28 mouse cellular contexts compared by ENCODE assay signal in the genomic region with DNA sequence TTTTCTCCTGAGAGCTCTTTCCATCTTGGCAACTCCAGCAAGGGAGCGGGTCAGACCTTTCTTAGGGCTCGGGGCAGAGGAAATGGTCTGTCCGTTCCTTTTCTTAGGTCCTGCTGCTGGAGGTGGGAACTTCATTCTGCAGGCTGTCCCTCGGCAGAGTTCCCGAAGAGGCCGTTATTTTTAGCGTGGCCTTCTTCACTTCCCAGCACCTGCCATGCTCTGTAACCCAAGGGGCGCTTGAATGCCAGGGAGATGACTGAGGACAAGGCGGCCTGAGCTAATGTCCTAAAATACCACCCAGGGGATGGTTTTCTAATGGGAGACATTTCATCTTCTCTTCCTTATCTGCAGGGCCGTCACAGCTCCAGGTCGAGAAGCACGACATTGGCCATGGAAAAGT. TPM values are rescaled to one million over a fixed set of nuclear protein-coding genes. Genes with fewer than 3 reads are reported as not detected.
DNase-seq lines count a peak whose midpoint lies in the region.
"Had no signal": no experiment of that assay in that cellular context is flagged by ENCODE, and none has a peak within 500 bp of the region (broad histone marks: within the 10 kb centered on the region; RNA-seq: fewer than 3 reads in every experiment).

No protein-coding gene starts in this region.

- no peak for DNase-seq in heart, embryonic 10.5 days (ENCODE audit: low spot score)
- DNase-seq in heart, adult 11 months = no peak
- peak; percentile 79 to 89 for DNase-seq in gastrocnemius, adult 8-10 months (ENCODE audit: low spot score in 2 of 2)
- DNase-seq in gastrocnemius, postnatal 36 days = peak; percentile 40 to 61
- DNase-seq in heart, postnatal 4 days = peak; percentile 14
- DNase-seq in ovary, postnatal 36 days (ENCODE audit: low spot score) = no peak
- DNase-seq in layer of hippocampus, postnatal 25 days (ENCODE audit: extremely low spot score in 1 of 2, low spot score in 1 of 2) = no peak
- DNase-seq in adrenal gland, adult 18-20 months (ENCODE audit: low spot score in 2 of 2) = no peak
- DNase-seq: adrenal gland, postnatal 25 days; cerebellum, adult 2 months; cerebellum, postnatal 14 days; kidney, adult 2 months; kidney, postnatal 4 days; layer of hippocampus, postnatal 36 days; left cerebral cortex, postnatal 4 days; liver, postnatal 0 days; midbrain, embryonic 14.5 days; right cerebral cortex, postnatal 25 days; spleen, adult 18-20 months; thymus, adult 18-20 months; thymus, postnatal 25 days had no signal

- no peaks in the 10 kb centered on the region for H3K9me3 ChIP-seq in heart, embryonic 10.5 days
- H3K9me3 ChIP-seq: intestine, embryonic 15.5 days; liver, embryonic 12.5 days; neural tube, embryonic 15.5 days had no signal

- H3K4me1 ChIP-seq in heart, embryonic 10.5 days = peaks cover 17% of the 10 kb centered on the region; the same call in 1 of the 2 replicates
- H3K4me1 ChIP-seq: intestine, embryonic 15.5 days; liver, embryonic 12.5 days; neural tube, embryonic 15.5 days had no signal

- H3K4me3 ChIP-seq in heart, embryonic 10.5 days = no peak overlapping the region
- H3K4me3 ChIP-seq: erythroblast, embryonic 14.5 days; intestine, embryonic 15.5 days; liver, embryonic 12.5 days; neural tube, embryonic 15.5 days had no signal

- no peaks in the 10 kb centered on the region for H3K27me3 ChIP-seq in heart, embryonic 10.5 days (ENCODE audit: insufficient read depth, poor library complexity, severe bottlenecking)
- H3K27me3 ChIP-seq: intestine, embryonic 15.5 days; liver, embryonic 12.5 days; neural tube, embryonic 15.5 days; Patski had no signal

- peak overlapping the region; percentile 49; the same call in 1 of the 2 replicates for H3K27ac ChIP-seq in heart, embryonic 10.5 days
- H3K27ac ChIP-seq: intestine, embryonic 15.5 days; liver, embryonic 12.5 days; macrophage; neural tube, embryonic 15.5 days; stomach, postnatal 0 days had no signal

- 38% methylated on average over 12 of the region's 12 CpGs for WGBS in heart, embryonic 10.5 days

- H3K36me3 ChIP-seq in heart, embryonic 10.5 days = no peaks in the 10 kb centered on the region
- H3K36me3 ChIP-seq: intestine, embryonic 15.5 days; liver, embryonic 12.5 days; neural tube, embryonic 15.5 days had no signal

- intact Hi-C loops in gastrocnemius, postnatal 36 days (cut with DNase I) = no loop called here

RNA-seq across cellular contexts. Expression of a gene that starts 10.5 kb away (rescaled TPM):
- polyA plus RNA-seq in heart, embryonic 10.5 days (2016; fragmentation: Nextera tagmentation; extraction: Ambion mirVana) = 2,990 and 4,096 TPM in 2 replicates
- total RNA-seq in gastrocnemius, adult 8-10 months (2022) = over 10,000 TPM; 24,112 to 28,307 (median 24,365) TPM
- over 10,000 TPM; 26,294 to 27,735 TPM for total RNA-seq in gastrocnemius, postnatal 36 days (2021)
- total RNA-seq in heart, postnatal 4 days (2021) = 1,000 to 10,000 TPM; 7,269 to 8,107 TPM
- total RNA-seq in layer of hippocampus, postnatal 25 days (2021) = 100 to 1,000 TPM; 246 to 257 TPM
- total RNA-seq in adrenal gland, adult 18-20 months (2021) = 100 to 1,000 TPM; 158 to 306 TPM

Comparison
In these comparisons a context has a peak if more than half of its experiments do, and no peak if none do; other contexts are left out.
1. DNase-seq: peak in gastrocnemius, adult 8-10 months (2 of 2), gastrocnemius, postnatal 36 days (2 of 2) and heart, postnatal 4 days (single experiment); none in heart, embryonic 10.5 days (single experiment), heart, adult 11 months (single experiment), ovary, postnatal 36 days (single experiment), layer of hippocampus, postnatal 25 days (0 of 2) and adrenal gland, adult 18-20 months (0 of 2).
2. RNA of a gene that starts 10.5 kb away (total RNA-seq): 26,294 to 27,735 TPM in gastrocnemius, postnatal 36 days, 24,112 to 28,307 TPM in gastrocnemius, adult 8-10 months and 7,269 to 8,107 TPM in heart, postnatal 4 days; 158 to 306 TPM in adrenal gland, adult 18-20 months and 246 to 257 TPM in layer of hippocampus, postnatal 25 days; every median in the first group is over 10 times any median in the second.